Comparison of ENCODE assay signal across 28 mouse cellular contexts in the genomic region with DNA sequence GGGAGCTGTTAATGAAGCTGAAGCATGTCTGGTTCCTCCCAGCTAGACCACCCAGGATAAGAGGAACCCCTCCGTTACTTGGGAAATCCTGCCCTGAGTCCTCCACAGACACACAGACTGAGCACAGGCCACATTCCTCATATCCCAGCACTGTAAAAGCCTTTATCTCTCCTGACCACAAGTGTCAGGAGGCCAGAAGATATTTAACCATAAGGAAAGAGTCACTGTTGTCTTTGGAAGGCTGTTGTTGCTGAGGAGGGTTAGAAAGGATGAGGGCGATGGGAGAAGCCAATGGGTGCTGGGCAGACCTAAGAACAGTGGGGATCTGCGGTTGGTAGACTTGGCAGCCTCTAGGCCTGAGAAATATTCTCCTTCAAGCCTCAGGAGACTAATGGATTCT.
DNase-seq lines count a peak whose midpoint lies in the region; ATAC-seq and TF ChIP-seq lines count a peak whose summit lies in the region.
"Had no signal": no experiment of that assay in that cellular context is flagged by ENCODE, and none has a peak within 500 bp of the region (broad histone marks: within the 10 kb centered on the region; RNA-seq: fewer than 3 reads in every experiment).

No protein-coding gene starts in this region.

- peaks cover 22% of the 10 kb centered on the region for H3K4me1 ChIP-seq in kidney, embryonic 15.5 days
- peaks cover 9% of the 10 kb centered on the region for H3K4me1 ChIP-seq in forebrain, embryonic 12.5 days
- H3K4me1 ChIP-seq: hindbrain, embryonic 15.5 days had no signal

- H3K9me3 ChIP-seq in kidney, embryonic 15.5 days (replicated peaks), result no peaks in the 10 kb centered on the region
- no peaks in the 10 kb centered on the region for H3K9me3 ChIP-seq in forebrain, embryonic 12.5 days
- H3K9me3 ChIP-seq: embryonic facial prominence, embryonic 10.5 days; embryonic facial prominence, embryonic 13.5 days; forebrain, embryonic 13.5 days; G1E; hindbrain, embryonic 12.5 days; hindbrain, embryonic 15.5 days had no signal

- peak; percentile 24 for DNase-seq in kidney, postnatal 10 days
- DNase-seq in 3T3-L1 (ENCODE audit: low read depth, low spot score), result peak; percentile 74
- DNase-seq in Patski (ENCODE audit: low read depth, low spot score), result no peak
- no peak for DNase-seq in spleen, postnatal 36 days (ENCODE audit: low spot score in 2 of 2)
- DNase-seq in gastrocnemius, postnatal 4 days (ENCODE audit: low spot score in 2 of 2), result no peak
- DNase-seq: adrenal gland, adult 8-10 months; adrenal gland, postnatal 25 days; cerebellum, adult 11-12 months; cerebellum, adult 8-10 months; cerebellum, postnatal 10 days; cerebellum, postnatal 36 days; embryo, embryonic 11 days; gastrocnemius, postnatal 10 days; gastrocnemius, postnatal 36 days; heart, adult 11 months had no signal

- peaks cover 47% of the 10 kb centered on the region for H3K27me3 ChIP-seq in kidney, embryonic 15.5 days
- H3K27me3 ChIP-seq in Patski, result peaks cover 28% of the 10 kb centered on the region
- H3K27me3 ChIP-seq in forebrain, embryonic 12.5 days, result 0 out of 2 replicates have a peak, but pooled peaks cover 4% of the 10 kb centered on the region
- H3K27me3 ChIP-seq: CH12.LX; forebrain, embryonic 13.5 days; hindbrain, embryonic 12.5 days; hindbrain, embryonic 15.5 days had no signal

- POLR2A ChIA-PET in Patski (lab: Charles Lee), result interaction anchor here (0.6 kb wide), 1 partner anchor 159 kb away, joined by 5 read pairs; no protein-coding TSS in a partner anchor

- H3K27ac ChIP-seq in kidney, embryonic 15.5 days, result no peak overlapping the region
- H3K27ac ChIP-seq in forebrain, embryonic 12.5 days, result no peak overlapping the region
- H3K27ac ChIP-seq: embryonic facial prominence, embryonic 10.5 days; embryonic facial prominence, embryonic 13.5 days; forebrain, embryonic 13.5 days; hindbrain, embryonic 12.5 days; hindbrain, embryonic 15.5 days had no signal

- TF ChIP-seq CTCF in Patski (IDR thresholded peaks at IDR 0.05), result no peak

- no peak overlapping the region for H3K4me2 ChIP-seq in kidney, embryonic 15.5 days
- no peak overlapping the region for H3K4me2 ChIP-seq in forebrain, embryonic 12.5 days
- H3K4me2 ChIP-seq: embryonic facial prominence, embryonic 13.5 days; forebrain, embryonic 13.5 days; heart, embryonic 11.5 days; hindbrain, embryonic 12.5 days; hindbrain, embryonic 15.5 days had no signal

- no peak overlapping the region for H3K4me3 ChIP-seq in kidney, embryonic 15.5 days (replicated peaks)
- H3K4me3 ChIP-seq in forebrain, embryonic 12.5 days (replicated peaks), result no peak overlapping the region
- H3K4me3 ChIP-seq: embryonic facial prominence, embryonic 10.5 days; embryonic facial prominence, embryonic 13.5 days; erythroblast, embryonic 14.5 days; forebrain, embryonic 13.5 days; hindbrain, embryonic 12.5 days; hindbrain, embryonic 15.5 days had no signal

- WGBS in kidney, embryonic 15.5 days, result 88% methylated on average over 3 of the region's 3 CpGs
- 81% methylated on average over 3 of the region's 3 CpGs for WGBS in forebrain, embryonic 12.5 days

- in situ Hi-C loops in Patski (cut with MboI; ENCODE audit: low pct_unique_long_range_greater_than_20kb), result no loop called here

- CTCF ChIA-PET in Patski (lab: Charles Lee), result interaction anchor here (1.0 to 1.1 kb wide), 2 partner anchors 13 to 305 kb away, joined by 3 read pairs; no protein-coding TSS in a partner anchor

- no peak overlapping the region for H3K9ac ChIP-seq in kidney, embryonic 15.5 days
- H3K9ac ChIP-seq in forebrain, embryonic 12.5 days, result no peak overlapping the region
- H3K9ac ChIP-seq: embryonic facial prominence, embryonic 13.5 days; forebrain, embryonic 13.5 days; hindbrain, embryonic 12.5 days; hindbrain, embryonic 15.5 days had no signal

- ATAC-seq in kidney, embryonic 15.5 days (replicated peaks; ENCODE audit: low FRiP score), result no peak
- peak; percentile 78 for ATAC-seq in Patski
- ATAC-seq in forebrain, embryonic 12.5 days (ENCODE audit: low FRiP score), result no peak
- ATAC-seq: activated CD4-positive, CD25-positive, alpha-beta regulatory T cell, adult 4 months; forebrain, embryonic 13.5 days; forebrain, embryonic 16.5 days had no signal

- no peaks in the 10 kb centered on the region for H3K36me3 ChIP-seq in kidney, embryonic 15.5 days
- no peaks in the 10 kb centered on the region for H3K36me3 ChIP-seq in forebrain, embryonic 12.5 days (replicated peaks)
- H3K36me3 ChIP-seq: embryonic facial prominence, embryonic 10.5 days; embryonic facial prominence, embryonic 13.5 days; G1E; hindbrain, embryonic 12.5 days; hindbrain, embryonic 15.5 days had no signal

Comparison
In these comparisons a context has a peak if more than half of its experiments do, and no peak if none do; other contexts are left out.
1. DNase-seq: peak in kidney, postnatal 10 days (single experiment) and 3T3-L1 (single experiment); none in Patski (single experiment), spleen, postnatal 36 days (0 of 2) and gastrocnemius, postnatal 4 days (0 of 2).